Mouse (Mus musculus): ENCODE results near the gene Gprc5c. TPM values are rescaled to one million over a fixed set of nuclear protein-coding genes. Genes with fewer than 3 reads are reported as not detected.

The Gprc5c gene
- total RNA-seq, 2 experiments from 2014 or later = 2.8 to 4.5 TPM

DNA sequence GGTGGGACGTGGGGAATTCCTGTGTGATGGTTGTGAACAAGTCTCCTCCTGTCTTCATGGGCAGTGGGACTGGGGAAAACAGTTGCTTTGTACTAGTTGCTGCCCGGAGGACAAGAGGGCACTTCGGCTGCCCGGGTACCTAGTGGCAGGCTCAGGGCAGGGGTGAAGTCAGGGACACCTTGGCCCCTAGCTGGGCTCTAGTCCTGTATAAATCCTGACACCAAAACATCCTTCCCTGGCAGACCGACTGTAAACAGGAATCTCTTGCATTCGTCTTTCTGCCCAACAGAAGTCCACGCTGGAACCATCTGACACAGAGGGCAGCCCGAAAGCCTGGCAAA is 20.5 kb upstream of the Gprc5c start:
- DNase-seq (ENCODE audit: extremely low spot score in 1 of 2, low spot score in 1 of 2) = no peak

DNA sequence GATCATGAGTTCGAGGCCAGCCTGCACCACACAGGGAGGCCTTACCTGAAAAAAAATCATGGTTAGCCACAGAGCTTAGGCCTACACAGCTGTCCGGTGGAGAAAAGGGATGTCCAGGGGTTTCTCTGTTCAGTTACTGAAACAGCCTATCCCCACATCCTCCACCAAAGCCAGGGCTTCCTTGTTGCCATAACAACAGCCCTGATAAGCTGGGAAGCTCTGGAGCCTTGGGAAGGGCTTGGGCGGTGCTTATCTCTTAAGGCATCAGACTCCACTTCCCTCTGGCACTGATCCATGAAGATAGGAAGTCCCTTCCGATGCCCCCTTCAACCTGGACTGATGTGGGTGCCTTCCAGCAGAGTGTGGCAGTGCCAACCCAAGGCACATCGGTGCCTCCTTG is 17.8 kb upstream of the Gprc5c start:
- DNase-seq (ENCODE audit: extremely low spot score in 1 of 2, low spot score in 1 of 2) = no peak

DNA sequence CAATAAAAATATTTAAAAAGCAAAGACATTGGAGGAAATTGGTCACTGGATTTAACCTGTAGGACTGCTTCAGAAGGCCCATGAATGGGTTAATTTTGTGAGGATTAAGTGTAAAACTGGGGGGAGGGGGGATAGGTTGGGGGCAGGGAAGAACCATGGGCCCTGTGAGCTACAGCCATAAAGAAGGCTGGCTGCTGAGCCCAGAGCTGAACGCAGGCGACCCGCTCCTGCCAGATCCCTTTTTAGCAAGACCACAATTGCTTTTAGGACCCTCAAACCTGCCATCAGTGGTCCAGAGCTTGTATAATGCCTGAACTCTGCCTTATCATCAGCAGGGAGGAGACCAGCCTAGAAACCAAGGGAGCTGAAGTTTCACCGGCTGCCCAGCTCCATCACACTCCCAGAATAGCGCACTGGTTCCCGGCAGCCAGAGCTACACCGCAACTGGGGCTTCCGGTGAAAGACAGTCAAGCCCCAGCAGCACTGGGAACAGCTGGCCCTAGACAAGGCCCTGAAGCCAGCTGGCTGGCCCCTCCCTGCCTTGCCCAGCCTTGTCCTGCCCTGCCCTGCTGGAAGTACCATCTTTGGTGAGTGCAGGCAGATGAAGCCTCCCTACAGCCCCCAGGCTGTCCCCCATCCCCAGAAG is 7.0 kb upstream of the Gprc5c start:
- DNase-seq (ENCODE audit: extremely low spot score in 1 of 2, low spot score in 1 of 2) = no peak

DNA sequence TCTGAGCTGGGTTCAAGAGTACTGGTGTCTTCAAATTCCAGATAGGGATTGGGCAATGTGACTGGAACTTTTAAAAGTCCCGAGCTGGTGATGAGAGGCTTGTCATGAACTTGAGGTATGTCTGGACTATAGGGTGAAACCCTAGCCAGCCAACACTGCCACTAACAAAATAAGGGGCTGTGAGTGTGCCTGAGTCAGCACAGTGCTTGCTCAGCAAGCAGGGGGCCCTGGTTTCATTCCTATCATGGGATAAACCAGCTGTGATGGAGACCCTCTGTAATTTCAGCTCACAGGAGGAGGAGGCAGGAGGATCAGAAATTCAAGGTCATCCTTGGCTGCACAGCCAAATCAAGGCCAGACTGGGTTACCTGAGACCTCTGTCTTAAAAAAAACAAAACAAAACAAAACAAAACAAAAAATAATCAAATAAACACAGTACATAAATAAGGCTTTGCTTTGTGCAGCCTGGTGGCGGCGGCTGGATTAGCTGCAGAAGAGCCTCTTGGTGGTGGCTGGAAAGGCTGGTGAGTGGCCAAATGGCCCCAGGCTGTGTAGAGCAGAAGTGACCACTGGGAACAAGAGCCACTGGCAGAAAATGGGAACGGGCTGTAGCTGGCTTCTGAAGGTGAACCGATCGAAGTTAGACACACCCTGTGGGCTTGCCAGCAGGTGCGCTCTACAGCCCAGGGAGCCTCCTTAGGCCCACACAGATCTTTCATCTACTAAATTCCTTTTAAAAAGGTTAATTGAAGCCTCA is 6.3 kb upstream of the Gprc5c start:
- no peak for DNase-seq (ENCODE audit: extremely low spot score in 1 of 2, low spot score in 1 of 2)

DNA sequence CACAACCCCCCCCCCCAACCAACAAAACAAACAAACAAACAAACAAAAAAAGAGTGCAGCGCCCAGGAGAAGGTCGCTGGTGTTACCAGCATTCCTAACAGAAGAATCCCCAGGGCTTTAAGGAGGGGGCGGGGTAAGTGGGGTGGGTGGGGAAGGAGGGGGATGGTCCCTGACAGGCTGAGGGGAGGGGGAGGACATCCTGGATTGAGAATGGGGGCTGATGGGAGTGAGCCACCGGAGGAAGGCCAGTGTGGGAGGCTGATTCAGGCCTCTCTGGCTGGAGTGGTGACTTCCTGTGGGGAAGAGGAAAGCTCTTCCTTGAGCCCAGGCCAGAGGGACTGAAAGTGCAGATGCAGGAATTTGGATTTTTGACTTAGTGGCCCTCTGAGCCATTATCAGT is 4.6 kb upstream of the Gprc5c start:
- DNase-seq (ENCODE audit: extremely low spot score in 1 of 2, low spot score in 1 of 2) = no peak

DNA sequence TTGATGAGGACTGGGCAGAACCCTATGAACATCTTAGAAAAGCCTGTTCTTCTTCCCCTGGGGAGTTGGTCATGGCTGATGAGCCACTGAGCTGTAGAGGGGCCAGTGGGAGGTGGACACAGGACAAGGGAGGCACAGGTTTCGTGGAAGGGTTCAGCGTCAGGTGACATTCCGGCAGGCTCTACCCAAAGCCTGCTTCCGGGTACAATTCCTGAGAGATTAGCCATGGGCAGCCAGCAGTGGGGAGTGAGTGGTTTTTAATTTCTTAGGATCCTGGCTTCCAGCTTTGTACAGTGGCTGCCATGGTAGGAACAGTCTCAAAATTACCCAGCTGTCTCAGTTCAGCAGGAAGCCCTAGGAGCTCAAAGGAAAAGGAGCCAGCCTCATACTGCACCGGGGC is 3.9 kb upstream of the Gprc5c start:
- DNase-seq (ENCODE audit: extremely low spot score in 1 of 2, low spot score in 1 of 2) = no peak

DNA sequence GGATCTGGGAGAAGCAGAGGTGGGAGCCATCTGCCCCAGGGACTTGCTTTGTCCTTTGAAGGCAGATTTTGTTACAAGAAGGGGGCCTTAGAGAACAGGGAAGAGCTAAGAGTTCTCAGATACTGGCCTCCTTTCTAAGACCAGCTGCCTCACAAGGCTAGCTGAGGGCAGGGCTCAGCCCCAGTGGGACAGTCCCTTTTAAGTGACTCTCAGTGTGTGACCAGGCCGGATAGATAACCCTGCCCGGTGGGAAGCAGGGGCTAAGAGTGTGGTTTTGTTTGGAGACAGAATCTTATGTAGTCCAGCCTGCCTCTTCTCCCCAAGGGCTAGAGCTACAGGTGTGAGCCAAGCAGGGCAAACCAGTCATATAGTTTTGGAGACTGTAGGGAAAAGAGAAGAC is 1.4 kb upstream of the Gprc5c start:
- DNase-seq (ENCODE audit: extremely low spot score in 1 of 2, low spot score in 1 of 2) = no peak

DNA sequence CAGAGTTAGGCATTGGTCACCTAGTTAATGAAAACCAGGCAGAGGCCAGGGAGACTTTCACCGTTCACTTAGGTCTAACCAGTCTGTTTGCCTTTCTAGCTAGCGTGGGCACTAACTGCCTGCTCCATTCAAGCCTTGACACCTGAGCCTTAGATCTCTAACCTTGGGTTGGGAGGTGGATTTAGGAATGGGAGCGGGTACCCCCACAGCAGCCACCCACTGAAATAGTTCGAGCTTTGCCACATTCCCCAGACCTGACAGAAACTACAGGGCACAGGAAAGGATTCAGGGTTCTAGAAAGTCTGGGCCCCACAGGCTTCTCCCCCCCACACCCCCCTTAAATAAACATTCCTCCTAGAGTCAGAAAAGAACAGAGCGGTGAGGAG is 893 bp upstream of the Gprc5c start:
- no peak for DNase-seq (ENCODE audit: extremely low spot score in 1 of 2, low spot score in 1 of 2)

DNA sequence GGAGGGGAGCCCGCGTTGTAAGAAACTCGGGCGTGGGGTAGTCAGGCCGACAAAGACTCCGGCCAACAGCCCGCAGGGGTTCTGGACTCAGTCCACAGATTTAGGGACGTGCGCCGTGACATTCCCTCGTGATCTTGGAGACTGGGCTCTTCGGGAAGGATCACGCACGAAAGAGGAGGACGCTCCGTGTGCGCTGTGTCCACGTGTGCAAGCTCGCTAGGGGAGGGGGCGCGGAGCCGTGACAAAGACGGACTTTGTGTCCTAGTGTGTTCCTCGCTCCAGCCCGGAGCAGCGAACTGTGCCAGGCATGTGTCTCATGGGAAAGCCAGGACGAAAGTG is 286 bp downstream of the Gprc5c start:
- no peak for DNase-seq (ENCODE audit: extremely low spot score in 1 of 2, low spot score in 1 of 2)

DNA sequence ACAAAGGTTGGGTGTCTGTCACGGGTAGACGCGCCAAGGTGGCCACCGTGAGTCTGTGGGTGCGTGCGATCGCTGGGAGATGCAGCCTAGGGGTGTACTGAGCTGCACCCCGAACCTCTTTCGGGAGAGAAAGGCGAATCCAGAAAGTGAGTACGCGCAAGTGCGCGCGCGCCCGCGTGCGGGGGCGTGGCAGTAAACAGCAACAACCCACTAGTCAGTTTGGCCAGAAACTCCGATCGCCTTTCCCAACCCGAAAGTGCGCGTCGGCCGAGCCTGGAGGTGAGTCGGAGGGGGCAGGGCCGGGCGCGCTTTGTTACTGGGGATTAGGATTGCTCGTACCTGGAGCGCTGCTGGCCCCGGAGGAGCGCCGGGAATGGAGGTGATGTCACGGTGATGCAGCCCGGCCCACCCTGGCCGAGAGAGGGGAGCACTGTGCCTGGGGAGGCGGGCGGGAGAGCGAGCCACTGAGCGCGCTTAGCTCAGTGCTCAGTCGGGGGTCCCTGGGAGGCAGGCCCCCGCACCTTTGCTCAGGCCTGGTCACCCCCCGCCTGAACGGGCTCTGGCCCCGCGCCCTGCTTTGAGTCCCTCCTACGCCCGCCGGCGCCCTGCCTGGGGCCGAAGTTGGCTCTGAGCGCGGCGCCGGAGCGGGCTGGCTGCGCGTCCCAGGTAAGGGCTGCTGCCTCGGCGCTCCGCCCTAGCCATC is 807 bp downstream of the Gprc5c start:
- peak in 1 of 2 experiments; percentile 33 for DNase-seq (ENCODE audit: extremely low spot score in 1 of 2, low spot score in 1 of 2)

DNA sequence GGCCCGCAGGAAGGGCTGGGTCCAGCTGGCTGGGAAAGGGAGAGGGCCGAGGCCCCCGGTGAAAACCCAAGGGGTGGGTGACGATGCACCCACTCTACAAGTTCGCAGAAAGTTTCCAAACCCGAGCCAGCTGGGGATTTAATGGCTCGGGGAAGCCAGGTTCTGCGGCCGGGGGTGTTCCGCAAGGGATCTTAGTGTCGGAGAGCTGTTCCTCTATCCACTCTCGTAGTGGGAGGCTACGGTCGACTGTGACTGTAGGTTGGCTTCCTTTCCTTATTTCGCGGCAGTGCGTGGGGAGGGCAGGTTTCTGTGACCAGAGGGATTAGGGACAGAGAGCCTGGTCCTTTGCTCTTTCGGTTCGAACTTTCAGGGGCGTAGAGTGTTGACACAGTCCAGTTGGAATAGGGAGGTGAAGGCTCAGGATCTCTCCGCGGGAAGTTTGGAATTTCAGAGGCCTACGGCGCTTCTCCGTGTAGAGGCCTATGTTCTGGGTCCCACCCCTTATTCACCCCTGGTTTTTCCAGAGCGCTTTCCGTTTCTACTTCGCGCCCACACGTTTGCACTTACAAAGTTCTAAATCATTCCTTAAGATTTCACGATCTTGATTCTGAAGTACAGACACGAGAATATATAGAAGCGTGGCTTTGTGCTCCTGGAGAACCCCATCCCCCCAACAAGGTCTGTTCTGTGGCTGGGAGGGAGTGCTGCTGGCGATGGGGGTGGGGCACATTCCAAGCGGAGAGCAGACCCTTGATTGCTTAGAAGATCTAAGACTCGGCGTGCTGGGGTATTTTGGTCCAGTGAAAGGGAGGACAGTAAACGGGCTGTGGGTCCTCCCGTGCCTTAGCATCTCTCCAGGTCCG is 1.6 kb downstream of the Gprc5c start:
- no peak for DNase-seq (ENCODE audit: extremely low spot score in 1 of 2, low spot score in 1 of 2)

DNA sequence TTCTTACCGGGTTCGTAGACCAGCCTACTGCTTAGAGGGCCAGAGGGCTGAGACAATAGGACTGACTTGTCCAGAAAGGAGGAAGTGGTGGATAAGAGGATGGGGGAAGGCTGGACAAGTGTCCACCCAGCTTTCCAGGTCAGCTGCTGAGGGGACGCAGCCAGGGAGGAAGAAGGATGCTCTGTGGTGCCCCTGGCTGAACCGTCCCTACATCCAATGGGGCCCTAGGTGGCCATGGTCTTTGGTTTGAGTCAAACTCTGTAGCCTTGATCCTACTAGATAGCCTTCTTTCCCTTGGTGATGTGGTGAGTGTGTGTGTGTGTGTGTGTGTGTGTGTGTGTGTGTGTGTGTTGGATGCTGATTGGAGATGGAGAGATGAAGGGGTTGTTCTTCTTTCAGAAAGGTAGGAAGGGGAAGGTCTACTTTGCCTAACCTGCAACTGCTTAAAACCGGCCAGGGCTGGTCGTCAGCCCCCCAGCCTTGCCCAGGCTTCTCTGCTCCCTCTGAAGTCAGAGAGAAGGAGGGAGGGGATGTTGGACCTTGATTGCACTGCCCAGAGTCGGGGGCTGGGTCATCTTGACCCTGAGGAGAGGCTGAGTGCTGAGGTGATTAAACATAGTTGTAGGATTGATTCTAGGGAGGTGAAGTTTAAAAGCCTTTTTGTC is 2.4 kb downstream of the Gprc5c start:
- DNase-seq (ENCODE audit: extremely low spot score in 1 of 2, low spot score in 1 of 2) = no peak

DNA sequence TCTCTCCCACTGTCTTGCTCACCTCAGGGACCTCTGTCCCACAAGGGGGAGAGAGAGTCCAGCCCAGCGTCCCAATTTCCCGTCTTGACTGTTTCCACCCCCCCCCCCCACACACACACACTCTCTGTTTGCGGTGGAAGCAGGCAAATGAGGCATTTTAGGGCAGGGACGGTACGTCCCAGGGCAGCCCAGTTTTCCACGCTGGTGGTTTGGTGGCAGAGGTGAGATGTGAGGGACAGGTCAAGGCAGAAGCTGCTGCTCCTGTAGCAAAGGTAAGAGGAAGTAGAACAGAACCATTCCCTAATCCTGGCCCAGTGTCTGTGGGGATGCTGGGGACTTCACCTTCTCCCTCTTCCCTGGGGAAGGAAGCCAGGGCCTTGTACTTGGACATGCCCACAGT is 3.6 kb downstream of the Gprc5c start:
- no peak for DNase-seq (ENCODE audit: extremely low spot score in 1 of 2, low spot score in 1 of 2)

DNA sequence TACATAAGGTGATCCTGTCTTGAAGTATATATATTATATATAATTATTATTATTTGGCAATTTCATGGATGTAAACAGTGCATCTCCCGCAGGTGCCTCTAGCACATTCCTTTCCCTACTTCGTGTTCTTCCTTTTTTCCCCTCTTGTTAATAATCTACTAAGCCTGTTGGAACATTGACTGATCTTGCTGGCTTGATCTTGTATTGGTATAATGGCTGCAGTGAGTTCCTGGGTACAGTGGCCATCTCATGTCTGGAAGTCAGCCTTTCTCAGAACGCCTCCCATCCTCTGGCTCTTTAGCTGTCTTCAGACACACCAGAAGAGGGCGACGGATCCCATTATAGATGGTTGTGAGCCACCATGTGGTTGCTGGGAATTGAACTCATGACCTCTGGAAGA is 5.2 kb downstream of the Gprc5c start:
- DNase-seq (ENCODE audit: extremely low spot score in 1 of 2, low spot score in 1 of 2) = no peak

DNA sequence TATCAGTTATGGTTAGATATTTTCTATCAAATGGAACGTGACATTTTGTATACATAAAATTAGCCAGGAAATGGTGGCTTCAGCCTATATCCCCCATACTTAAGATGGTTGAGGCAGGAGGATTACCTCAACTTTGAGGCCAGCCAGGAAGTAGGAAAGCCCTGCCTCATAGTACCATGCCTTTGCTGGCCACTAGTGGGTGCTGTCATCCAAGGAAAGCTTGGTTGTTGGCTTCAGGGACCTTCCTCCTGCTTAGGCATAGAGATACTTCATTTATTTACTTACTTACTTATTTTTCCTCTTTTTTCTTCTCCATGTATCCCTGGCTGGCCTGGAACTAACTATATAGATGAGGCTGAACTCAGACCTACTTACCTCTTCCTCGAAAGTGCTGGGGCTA is 7.7 kb downstream of the Gprc5c start:
- no peak for DNase-seq (ENCODE audit: extremely low spot score in 1 of 2, low spot score in 1 of 2)

DNA sequence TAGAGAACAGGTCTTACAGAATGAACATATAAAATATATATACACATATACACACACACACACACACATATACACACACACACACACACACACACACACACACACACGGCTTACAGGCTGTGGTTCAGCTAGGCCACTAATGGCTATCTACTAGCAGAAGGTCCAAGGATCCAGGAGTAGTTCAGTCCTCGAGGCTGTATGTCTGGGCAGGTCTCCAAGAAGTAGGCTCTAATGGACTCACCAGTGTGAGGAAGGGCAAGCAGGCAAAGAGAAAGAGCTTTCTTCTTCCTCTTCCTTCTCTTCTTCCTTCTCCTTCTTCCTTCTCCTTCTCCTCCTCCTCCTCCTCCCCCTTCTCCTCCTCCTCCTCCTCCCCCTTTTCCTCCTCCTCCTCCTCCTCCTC is 10.1 kb downstream of the Gprc5c start:
- no peak for DNase-seq (ENCODE audit: extremely low spot score in 1 of 2, low spot score in 1 of 2)

DNA sequence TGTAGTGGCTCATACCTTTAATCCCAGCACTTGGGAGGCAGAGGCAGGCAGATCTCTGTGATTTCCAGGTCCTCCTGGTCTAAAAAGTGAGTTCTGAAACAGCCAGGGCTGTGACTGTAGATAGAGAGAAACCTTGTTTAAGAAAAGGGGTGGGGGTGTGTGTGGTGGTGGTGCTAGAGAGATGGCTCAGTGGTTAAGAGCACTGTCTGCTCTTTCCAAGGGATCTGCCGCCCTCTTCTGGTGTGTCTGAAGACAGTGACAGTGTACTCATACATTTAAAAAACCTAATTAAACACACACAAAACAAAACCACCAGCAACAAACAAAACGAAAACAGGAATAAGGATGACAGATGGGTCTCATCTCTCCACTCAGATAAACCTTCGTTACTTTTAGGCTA is 11.7 kb downstream of the Gprc5c start:
- no peak for DNase-seq (ENCODE audit: extremely low spot score in 1 of 2, low spot score in 1 of 2)

DNA sequence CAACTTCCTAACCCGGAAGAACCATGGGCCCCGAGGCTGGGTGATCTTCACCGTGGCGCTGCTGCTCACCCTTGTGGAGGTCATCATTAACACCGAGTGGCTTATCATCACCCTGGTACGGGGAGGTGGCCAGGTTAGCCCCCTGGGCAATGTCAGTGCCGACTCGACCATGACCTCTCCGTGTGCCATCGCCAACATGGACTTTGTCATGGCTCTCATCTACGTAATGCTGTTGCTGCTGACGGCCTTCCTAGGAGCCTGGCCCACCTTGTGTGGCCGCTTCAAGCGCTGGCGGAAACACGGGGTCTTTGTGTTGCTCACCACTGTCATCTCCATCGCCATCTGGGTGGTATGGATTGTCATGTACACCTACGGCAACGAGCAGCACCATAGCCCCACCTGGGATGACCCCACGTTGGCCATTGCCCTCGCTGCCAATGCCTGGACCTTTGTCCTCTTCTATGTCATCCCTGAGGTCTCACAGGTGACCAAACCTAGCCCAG is 13.0 kb downstream of the Gprc5c start:
- no peak for DNase-seq (ENCODE audit: extremely low spot score in 1 of 2, low spot score in 1 of 2)

DNA sequence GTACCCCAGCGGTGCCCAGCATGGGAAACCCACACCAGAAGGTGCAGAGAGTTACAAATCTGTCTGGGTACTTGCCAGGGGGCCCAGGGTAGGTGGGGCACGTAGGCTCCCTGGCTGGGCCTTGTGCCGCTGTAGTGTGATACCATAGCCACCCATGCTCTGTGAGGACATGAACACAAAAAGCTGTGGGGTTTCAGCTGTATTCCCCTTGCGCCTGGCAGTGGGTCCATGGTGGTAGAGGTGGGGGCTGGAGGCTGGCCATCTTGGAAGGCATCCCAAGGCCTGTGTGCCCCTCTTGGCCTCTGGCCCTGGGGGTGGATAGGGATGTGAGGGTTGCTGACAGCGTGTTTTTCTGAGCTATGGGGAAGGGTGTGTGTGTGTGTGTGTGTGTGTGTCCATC is 15.0 kb downstream of the Gprc5c start:
- DNase-seq (ENCODE audit: extremely low spot score in 1 of 2, low spot score in 1 of 2) = no peak
